Mouse (Mus musculus) frontal cortex, postnatal 36 days (tissue): Measurements from ENCODE around the gene Chaf1a.

Experiments
- DNase-seq, 2 experiments: peaks; one replicate each; pipeline ENCODE4 v3.0.0; 2022; ENCODE audit warnings: low spot score in 2 of 2

Gene Chaf1a

GRCm38 (mm10) chr17:56020400-56021084 is 19.7 kb upstream of the Chaf1a start:
- DNase-seq, result no peak

- peak; percentile 76 for DNase-seq
These were observed 18.9 kb upstream of the Chaf1a start for GRCm38 (mm10) chr17:56021161-56021910.

GRCm38 (mm10) chr17:56022131-56022988 is 17.9 kb upstream of the Chaf1a start:
- DNase-seq, result no peak

- DNase-seq, result no peak
These were observed 17.3 kb upstream of the Chaf1a start for GRCm38 (mm10) chr17:56022989-56023290.

GRCm38 (mm10) chr17:56023386-56023785 is 16.9 kb upstream of the Chaf1a start:
- no peak for DNase-seq

GRCm38 (mm10) chr17:56024476-56024875 is 15.8 kb upstream of the Chaf1a start:
- no peak for DNase-seq

GRCm38 (mm10) chr17:56024931-56025330 is 15.3 kb upstream of the Chaf1a start:
- no peak for DNase-seq

GRCm38 (mm10) chr17:56026303-56026702 is 13.9 kb upstream of the Chaf1a start:
- no peak for DNase-seq

GRCm38 (mm10) chr17:56026881-56027280 is 13.4 kb upstream of the Chaf1a start:
- no peak for DNase-seq

- no peak for DNase-seq
These were observed 12.3 kb upstream of the Chaf1a start for GRCm38 (mm10) chr17:56027801-56028441.

GRCm38 (mm10) chr17:56030238-56030870 is 9.9 kb upstream of the Chaf1a start:
- DNase-seq, result no peak

GRCm38 (mm10) chr17:56030919-56031318 is 9.3 kb upstream of the Chaf1a start:
- no peak for DNase-seq

- no peak for DNase-seq
These were observed 8.8 kb upstream of the Chaf1a start for GRCm38 (mm10) chr17:56031431-56031830.

GRCm38 (mm10) chr17:56032127-56032733 is 8.0 kb upstream of the Chaf1a start:
- no peak for DNase-seq

- no peak for DNase-seq
These were observed 7.4 kb upstream of the Chaf1a start for GRCm38 (mm10) chr17:56032831-56033230.

GRCm38 (mm10) chr17:56034040-56034725 is 6.1 kb upstream of the Chaf1a start:
- DNase-seq, result no peak

GRCm38 (mm10) chr17:56034726-56035100 is 5.5 kb upstream of the Chaf1a start:
- no peak for DNase-seq

- DNase-seq, result no peak
These were observed 5.0 kb upstream of the Chaf1a start for GRCm38 (mm10) chr17:56035216-56035615.

GRCm38 (mm10) chr17:56036176-56036900 is 3.9 kb upstream of the Chaf1a start, which contains the start of gene Sh3gl1:
Sh3gl1 (minus strand) TSS chr17:56036635.
- DNase-seq, result peak; percentile 99 to 100

- DNase-seq, result no peak
These were observed 3.3 kb upstream of the Chaf1a start for GRCm38 (mm10) chr17:56036901-56037287.
